Mouse (Mus musculus) gastrocnemius, adult 8-10 months (tissue): ENCODE data around the gene Fbxl14. TPM values are rescaled to one million over a fixed set of nuclear protein-coding genes. Genes with fewer than 3 reads are reported as not detected.

ENCODE experiments used
- total RNA-seq, 4 experiments: library from RNA; stranded (reverse); gene quantifications; 2 replicates each; pipeline ENCODE4 v1.2.4; 2022

Gene Fbxl14
- total RNA-seq, 4 experiments from 2014 or later: 10.2 to 13.8 (median 11.8) TPM

Other genes with a start within 250 kb of the Fbxl14 start
- gene Cacna2d4, start 243.1 kb upstream of the Fbxl14 start, total RNA-seq: 1 to 10 TPM in 3 of 4 experiments, under 1 TPM in 1; 0.11 to 2.2 (median 1.6) TPM
- gene Lrtm2, start 148.9 kb upstream of the Fbxl14 start, total RNA-seq: under 1 TPM; 0.07 to 0.31 (median 0.19) TPM
- gene Adipor2, start 62.0 kb upstream of the Fbxl14 start, total RNA-seq: 100 to 1,000 TPM in 1 of 4 experiments, 10 to 100 TPM in 3; 89.7 to 104 (median 97.1) TPM
- gene Wnt5b, start 64.7 kb downstream of the Fbxl14 start, total RNA-seq: 1 to 10 TPM; 1.3 to 1.9 (median 1.7) TPM